Mouse (Mus musculus): ENCODE measurements around the gene Trp53bp1.

Trp53bp1 gene

DNA sequence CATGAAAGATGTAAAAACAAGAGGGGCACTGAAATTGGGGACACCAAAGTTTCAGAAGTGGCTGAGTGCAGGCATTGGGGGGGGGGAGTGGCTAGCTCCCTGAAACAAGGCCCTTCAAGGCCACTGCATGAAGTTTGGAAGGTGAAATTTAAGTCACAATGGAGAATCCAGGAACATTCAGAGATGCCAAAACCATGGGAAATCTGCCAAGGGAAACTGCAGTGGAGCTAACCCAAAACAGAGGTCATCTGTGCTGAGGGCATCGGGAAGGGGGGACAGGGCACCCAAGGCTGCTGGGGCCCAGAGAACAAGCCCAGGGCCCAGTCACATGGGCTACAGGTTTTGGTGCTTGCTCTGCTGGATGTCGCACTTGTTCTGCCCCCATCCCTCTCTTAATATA lies 21.4 kb downstream of the Trp53bp1 start:
- DNase-seq (ENCODE audit: low spot score): peak; percentile 56

DNA sequence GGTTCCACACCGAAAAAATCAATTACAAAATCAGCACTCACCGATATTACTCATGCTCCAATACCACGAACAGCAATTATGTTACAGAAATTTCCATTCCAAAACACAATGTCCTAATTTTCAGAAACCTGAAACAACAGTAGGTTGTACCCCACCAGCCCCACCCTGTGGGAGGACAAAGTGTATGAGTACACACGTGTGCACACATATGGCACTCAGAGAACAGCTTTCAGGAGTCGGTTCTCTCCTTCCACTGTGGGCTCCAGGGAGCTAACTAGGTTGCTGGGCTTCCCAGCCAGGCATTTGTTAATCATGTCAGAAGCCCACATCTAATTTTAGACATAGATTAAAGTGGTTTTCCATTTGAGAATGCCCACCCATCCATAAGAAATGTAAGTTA lies 27.1 kb downstream of the Trp53bp1 start:
- DNase-seq (ENCODE audit: low spot score): no peak

DNA sequence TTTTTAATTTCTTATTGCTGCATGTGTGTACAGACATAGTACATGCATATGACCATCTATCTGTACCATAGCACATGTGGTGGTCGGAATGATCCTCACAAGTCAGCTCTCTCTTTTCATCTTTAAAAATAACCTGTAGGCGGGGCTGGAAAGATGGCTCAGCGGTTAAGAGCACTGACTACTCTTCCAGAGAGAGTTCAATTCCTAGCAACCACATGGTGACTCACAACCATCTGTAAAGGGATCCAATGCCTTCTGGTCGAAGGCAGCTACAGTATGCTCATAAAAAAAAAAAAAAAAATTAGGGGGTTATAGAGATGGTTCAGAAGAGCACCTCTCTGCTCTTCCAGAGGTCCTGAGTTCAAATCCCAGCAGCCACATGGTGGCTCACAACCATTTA lies 31.8 kb downstream of the Trp53bp1 start:
- DNase-seq (ENCODE audit: low spot score): no peak

DNA sequence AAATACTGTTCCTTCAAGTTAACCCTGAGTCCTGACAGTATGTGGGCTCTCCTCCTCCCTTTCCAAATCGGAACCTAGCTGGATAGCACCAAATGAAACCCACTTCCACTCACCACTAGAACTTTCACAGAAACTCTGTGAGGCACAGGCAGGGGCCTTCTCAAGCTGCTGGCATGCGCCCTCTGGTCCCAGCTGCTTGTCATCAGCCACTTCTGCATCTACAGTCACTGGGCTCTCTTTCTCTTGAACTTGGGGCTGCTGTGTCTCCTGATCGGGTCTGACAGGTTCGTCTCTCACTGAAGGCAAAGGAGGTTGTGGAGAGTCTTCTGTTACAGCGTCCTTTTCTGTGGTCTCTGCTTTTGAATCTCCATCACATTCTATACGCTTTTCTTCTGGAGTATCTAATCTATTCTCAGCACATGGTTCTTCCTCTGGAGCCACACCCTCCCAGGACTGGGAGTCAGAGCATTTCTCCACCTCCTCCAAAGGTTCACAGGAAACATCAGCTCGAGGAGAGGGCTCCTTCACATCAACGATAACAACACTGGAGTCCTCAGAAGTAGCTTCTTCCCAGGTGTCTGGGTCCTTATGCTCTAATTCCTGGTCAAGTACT lies 35.6 kb downstream of the Trp53bp1 start:
- DNase-seq (ENCODE audit: low spot score): no peak

DNA sequence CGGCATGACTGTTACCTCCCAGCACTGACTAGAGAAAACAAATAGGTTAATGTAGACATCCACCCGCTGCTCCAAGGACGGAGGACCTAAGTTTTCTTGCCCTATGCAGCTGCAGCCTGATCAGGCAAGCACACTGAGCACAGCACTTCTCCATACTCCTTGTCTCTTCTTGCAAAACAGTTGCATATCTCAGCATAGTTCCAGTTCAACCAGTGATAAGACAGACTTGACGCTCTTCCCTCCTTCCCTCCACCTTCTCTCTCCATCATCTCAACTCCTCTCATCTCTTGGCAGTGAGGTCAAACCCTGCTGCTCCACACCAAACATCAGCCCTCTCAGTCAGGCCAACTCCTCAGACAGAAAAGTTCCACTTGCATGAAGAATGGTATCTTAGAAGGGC lies 43.1 kb downstream of the Trp53bp1 start:
- DNase-seq (ENCODE audit: low spot score): no peak

DNA sequence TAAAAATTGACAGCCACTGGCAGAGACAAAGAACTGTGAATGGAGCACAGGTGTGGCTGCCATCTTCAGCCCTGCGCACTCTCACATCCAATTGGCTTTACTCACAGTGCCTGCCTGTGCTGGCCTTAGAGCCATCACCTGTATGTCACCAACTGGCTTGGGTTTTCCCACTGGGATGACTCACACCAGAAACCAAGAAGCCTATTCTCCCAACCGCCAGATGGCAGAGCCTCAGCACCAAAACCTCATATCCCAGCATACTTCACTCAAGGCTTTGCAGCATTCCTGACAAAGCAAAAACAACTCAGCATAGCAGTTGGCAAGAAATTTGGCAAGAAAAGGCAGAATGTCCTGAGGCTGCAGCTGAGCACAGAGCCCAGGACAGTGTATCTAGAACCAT lies 48.2 kb downstream of the Trp53bp1 start:
- peak; percentile 77 for DNase-seq (ENCODE audit: low spot score)

DNA sequence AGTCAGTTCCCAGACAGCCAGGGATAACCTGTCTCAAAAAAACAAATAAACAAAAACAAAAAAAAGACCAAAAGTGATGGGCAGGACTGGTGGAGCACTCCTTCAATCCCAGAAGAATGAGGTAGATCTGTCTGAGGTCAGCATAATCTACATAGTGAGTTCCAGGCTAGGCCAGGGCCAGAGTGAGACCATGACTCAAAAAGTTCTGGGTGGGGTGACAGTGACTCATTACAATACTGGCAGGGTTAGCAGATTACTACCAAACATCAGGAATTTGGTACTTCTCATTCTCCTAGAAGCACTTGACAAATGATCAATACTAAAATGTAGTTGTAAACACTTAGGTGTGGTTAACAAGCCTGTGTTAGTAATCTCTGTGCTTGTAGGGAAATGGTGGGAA lies 51.2 kb downstream of the Trp53bp1 start:
- no peak for DNase-seq (ENCODE audit: low spot score)

DNA sequence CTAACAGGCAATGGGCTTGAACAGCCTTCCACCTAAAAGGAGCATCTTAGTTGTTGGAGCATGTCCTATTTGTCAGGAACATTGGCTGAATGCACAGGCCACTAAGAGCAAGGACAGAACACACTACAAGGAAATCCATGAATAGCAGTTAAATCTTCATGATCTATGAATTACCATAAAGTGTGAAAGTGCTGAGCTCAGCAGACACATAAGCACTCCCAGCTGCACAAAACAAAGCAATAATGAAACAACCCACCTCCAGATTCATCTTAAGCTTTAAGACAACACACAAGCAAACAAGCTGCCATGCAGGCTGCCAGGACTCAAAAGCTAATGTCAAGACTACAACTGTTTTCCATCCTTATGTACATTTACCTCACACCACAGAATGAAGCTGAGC lies 52.0 kb downstream of the Trp53bp1 start:
- no peak for DNase-seq (ENCODE audit: low spot score)

DNA sequence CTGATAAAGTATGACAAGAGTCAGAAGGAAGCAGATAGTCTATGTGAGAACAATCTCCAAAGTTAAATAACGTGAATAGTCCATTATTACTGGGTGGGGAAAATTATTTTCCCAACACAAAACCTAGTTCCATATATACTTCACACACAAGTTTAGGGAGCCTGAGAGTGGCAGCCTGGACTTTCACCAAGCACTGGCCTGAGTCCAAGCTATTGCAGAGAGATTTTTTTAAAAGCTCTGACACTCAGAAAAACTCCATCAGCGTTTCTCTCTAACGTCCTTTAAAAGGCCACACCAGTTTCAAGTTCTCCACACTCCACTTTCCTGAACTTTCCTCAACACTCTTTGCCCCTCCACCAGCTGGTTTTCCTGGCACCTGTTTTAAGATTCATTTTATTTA lies 56.7 kb downstream of the Trp53bp1 start:
- DNase-seq (ENCODE audit: low spot score): peak; percentile 54

DNA sequence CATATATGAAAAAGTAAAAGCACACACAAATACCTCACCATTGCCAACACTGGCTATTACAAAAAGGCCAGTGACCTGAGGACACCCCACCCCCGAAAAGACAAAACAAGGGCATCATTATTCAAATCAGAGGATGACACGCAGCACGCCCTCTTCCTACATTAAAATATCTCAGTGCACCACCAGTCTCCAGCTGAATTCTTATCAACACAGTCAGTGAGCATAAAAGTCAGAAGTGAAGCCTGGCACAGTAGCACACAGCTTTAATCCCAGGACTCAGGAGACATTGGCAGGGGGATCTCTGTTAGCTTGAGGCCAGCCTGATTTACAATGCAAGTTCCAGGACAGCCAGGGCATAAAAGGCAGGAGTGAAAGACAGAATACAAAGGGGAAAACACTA lies 64.7 kb downstream of the Trp53bp1 start:
- no peak for DNase-seq (ENCODE audit: low spot score)

DNA sequence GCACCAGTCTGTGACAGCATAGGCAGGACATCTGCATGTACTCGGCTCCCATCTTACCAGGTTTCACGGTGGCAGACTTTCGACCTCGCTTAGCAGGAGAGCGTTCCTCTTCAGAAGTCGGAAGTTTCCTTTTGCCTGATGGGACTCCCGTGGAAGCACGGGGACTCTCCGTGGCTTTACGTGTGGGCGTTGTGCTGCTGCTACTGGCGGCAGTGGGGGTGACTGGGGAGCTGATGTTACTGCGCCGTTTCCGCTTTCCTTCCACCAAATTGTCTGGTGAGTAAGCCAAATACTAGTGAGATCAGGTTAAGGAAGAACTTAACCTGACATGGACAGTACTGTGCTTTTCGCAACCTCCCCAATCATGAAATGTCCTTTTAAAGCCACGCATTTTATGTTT lies 66.9 kb downstream of the Trp53bp1 start:
- DNase-seq (ENCODE audit: low spot score): no peak

DNA sequence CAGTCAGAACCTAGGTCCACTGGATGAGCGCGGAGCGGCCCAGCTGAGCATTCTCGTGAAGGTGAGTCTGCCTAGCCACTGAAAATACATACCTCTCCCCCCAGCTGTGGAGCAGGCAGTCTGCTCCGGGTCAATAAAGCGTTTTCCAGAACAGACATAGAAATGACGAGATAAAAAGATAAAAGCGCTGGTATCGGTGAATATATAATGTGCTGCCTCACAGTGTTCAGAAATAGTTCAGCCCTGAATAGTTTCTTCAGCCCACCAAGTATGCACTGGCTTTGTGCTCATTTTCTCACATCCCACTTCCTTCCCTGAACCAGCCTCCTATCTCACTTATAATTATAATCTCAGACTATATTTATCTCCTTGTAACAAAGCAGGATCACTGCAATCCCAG lies 75.7 kb downstream of the Trp53bp1 start:
- DNase-seq (ENCODE audit: low spot score): no peak

DNA sequence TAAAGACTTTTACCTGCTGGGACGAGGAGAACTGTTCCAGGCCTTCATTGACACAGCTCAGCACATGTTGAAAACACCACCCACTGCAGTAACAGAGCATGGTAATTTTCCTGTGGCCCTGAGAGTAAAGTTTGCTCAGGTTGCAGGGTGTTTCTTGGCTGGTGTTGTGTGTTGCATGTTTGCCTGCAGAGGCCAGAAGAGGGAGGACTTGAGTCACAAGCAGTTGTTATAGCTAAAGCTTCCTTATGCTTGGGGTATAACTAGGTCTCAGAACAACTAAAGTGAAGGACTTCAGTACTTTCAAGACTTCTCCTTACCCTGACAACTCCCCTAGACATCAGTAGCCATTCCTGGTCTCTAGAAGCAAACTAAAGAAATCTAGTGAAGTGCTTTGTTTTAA lies 82.7 kb downstream of the Trp53bp1 start:
- DNase-seq (ENCODE audit: low spot score): peak; percentile 15

DNA sequence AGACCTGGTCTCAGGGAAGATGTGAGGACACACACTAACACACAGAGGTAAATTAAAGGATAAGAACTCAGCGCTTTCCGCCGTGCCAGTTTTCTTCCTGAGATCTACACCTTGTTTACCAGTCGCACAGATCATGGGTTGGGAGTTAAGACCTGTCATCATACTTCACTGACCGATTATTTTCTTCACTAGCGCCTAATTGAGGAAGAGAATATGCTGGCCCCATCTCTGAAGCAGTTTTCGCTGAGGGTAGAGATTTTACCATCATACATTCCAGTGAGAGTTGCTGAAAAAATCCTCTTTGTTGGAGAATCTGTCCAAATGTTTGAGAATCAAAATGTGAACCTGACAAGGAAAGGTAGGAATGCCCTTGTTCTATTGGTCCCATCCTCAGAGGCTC lies 87.1 kb downstream of the Trp53bp1 start:
- DNase-seq (ENCODE audit: low spot score): no peak

DNA sequence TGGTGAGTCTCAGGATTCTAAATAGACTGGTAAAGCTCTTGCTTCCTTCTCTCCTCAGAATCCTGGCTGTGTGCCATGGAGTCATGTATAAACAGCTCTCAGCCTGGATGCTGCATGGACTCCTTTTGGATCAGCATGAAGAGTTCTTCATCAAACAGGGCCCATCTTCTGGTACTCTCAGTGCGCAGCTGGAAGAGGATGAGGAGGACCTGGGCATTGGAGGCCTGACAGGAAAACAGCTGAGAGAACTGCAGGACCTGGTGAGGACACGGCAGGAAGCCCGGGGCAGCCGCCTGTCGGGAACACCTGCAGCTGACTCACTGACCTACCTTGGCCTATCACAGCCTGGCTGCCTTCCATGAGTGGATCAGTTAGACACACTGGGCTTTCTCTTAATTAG lies 87.8 kb downstream of the Trp53bp1 start:
- peak; percentile 21 for DNase-seq (ENCODE audit: low spot score)

DNA sequence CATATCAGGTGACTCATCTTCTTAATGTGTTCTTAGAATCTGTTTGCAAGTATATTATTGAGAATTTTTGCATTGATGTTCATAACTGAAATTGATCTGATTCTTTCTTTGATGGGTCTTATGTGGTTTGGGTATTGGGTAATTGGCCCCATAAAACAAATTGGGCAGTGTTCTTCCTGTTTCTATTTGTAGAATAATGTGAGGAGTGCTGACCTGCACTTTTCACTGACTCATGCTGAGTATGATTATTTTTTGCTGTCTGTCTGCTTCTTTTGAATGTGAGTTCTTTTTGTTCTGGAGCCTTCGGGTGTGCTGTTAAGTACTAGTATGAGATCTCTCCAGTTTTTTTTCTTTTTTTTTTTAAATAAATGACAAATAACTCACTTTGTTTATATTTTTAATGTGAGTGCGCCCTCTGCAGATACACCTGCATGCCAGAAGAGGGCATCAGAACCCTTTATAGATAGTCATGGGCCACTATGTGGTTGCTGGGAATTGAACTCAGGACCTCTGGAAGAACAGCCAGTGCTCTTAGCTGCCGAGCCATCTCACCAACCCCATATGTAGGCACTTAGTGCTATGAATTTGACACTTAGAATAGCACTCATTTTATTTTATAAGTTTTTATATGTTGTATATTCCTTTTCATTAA lies 92.3 kb downstream of the Trp53bp1 start:
- no peak for DNase-seq (ENCODE audit: low spot score)

DNA sequence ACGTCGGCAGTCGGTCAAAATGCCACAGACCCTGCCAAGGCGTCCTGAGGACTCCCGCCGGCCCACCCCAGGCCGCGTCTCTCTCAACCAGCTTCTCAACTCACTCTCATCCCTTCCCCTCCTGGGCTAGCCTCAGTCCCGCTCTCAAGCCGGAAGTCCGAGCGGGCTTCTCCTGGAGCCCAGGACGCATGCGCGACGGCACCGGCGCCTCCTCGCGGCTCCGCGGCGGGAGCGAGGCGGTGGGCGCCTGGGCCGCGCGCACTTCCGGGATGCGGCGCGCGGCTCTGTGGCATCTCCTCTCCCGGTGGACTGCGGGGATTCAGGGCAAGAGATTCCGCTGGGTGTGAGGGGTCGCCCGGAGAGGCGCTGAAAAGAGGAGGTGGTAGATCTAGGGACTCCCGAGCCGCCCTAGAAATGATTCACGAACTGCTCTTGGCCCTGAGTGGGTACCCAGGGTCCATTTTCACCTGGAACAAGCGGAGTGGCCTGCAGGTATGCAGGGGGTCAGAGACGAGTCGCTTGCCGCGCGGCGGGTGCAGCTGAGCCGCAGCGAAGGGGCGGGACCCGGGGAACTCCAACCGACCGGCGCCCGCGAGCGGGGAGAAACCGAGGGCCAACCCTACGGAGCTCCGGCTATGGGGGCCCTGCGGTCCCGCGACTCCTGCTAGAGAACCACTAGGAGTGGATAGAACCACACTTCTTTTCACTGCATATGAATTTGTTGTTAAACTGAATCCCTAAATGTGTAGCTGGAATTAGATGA lies 100.0 kb downstream of the Trp53bp1 start, which contains the start of gene Zscan29:
Gene Zscan29 (minus strand): TSS at position 146 of the 763 bp plus-strand sequence.
- DNase-seq (ENCODE audit: low spot score): peak; percentile 92

DNA sequence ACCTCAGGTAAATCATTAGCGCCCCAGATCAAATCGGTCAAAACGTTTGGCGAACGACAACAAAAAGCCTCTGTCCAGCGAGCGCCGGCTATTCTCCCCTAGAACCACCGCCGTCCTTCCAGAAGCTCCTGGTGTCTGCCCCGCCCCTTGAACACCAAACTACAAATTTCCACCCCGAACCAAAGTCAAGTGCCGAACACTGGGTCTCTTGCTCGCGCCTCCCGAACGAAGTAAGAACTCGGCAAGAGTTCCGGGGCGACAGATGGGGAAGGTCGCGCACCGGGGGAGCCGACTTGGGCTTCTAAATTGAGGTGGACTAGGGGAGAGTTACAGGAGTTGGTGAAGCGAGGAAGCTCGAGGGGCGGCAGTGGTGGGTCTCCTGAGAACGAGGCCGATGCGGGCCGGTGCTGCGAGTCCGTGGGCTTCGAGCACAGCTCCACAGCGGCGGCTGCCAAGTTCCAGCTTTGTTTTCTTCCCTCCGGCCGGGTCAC lies 100.7 kb downstream of the Trp53bp1 start, which contains the start of gene Tubgcp4:
Gene Tubgcp4 (plus strand): TSS at position 174 of the 491 bp plus-strand sequence.
- DNase-seq (ENCODE audit: low spot score): peak; percentile 73

DNA sequence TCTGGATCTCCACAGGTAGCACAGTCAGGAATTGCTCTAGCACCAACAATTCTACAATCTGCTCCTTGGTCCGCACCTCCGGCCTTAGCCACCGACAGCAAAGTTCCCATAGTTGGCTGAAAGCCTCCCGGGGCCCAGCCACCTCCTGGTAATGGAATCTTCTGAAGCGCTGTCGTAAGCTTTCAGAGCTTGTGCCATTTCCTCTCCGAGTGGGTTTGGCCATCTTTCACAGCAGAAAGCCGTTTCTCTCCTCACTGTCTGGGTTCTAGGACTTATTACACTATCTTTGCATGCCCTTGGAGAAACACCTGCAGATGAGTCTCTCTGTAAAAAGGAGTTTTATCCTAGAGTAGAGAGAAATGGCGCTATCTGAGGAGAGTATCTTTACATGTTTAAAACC lies 101.3 kb downstream of the Trp53bp1 start:
- DNase-seq (ENCODE audit: low spot score): peak; percentile 24

DNA sequence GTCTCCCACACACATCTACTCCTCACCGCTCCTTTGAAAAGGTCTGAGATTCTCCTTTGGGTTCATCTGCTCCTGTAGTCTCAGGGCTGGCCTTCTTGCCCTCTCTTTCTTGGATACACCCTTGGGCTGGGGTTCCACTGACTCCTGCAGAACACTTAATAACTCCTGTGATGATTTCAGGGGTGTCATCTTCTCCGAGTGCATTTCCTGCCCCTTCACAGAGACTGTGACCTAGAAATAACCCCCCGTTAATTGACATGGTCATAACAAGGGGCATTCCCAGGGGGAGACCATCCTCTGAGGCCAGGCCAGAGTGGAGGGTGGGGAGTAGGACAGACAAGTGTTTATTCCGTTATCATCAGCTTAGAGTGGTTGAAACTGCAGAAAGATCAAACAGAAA lies 102.0 kb downstream of the Trp53bp1 start:
- DNase-seq (ENCODE audit: low spot score): no peak

DNA sequence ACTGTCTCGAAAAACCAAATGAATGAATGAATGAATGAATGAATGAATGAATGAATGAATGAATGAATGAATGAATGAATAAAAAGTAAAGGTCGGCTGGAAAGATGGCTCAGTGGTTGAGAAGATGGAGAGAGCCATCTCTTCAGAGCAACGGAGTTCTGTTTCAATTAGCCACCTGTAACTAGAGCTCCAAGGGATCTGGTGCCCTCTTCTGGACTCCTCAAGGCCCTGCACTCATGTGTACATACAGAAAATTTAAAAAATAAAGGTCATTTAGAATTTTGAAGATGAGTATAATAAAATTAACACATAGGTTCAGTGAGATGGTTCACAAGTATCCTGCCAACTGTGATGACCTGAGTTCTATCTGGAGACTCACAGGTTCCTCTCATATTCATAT lies 118.1 kb downstream of the Trp53bp1 start:
- DNase-seq (ENCODE audit: low spot score): no peak

DNA sequence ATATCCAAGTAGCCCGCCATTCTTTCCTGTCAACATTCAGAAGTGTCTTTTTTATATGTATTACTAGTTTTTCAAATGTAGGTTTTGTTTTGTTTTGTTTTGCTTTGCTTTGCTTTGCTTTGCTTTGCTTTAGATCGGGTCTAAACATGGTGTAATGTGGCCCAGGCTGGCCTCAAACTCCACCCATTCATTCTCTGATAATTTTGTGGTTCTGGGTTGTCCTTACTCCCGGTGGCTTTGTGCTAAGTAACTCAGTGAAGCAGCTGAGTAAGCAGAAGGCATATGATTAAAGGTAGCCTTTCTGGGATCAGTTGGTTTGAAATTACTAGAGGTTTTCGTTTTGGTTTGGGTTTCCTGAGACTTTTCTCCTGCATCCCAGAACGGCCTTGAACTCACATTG lies 121.5 kb downstream of the Trp53bp1 start:
- no peak for DNase-seq (ENCODE audit: low spot score)

All from adipocyte (in vitro differentiated cells).